Mouse (Mus musculus): ENCODE measurements around the gene Sfxn3.
"Not testable (repeated sequence)": the region's sequence is repeated elsewhere in the genome, so short reads cannot be mapped to it uniquely, and the experiment has no call there.

Gene Sfxn3

DNA sequence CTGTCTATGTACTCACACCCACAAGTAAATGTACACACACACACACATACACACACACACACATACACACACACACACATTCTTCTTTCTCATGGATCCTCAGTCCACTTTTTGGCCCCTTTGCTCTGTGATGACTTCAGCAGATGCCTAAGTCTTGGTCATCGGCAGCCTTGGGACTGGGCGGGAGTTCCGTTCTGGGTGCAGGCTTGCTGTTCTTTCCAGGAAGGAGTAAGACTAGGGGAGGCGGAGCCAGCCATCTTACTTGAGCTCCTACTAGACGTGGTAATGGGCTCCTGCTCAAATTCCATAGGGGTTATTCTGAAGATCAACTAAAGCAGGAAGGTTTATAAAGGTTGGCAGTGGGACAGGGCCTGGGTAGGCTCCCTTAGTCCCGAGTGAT lies 27.0 kb upstream of the Sfxn3 start:
- DNase-seq = no peak

DNA sequence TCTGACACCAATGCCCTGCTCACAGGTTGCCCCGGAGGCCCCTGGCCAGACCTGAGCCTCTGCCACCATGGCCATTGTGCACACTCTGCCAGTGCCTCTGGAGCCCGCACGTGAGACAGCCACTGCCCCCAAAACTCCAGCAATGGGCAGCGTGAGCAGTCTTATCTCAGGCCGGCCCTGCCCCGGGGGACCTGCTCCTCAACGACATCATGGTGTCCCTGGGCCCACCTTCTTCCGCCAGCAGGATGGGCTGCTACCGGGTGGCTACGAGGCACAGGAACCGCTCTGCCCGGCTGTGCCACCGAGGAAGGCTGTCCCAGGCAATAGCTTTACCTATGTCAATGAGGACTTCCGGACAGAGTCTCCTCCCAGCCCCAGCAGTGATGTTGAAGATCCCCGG lies 25.9 kb upstream of the Sfxn3 start:
- no peak for DNase-seq

DNA sequence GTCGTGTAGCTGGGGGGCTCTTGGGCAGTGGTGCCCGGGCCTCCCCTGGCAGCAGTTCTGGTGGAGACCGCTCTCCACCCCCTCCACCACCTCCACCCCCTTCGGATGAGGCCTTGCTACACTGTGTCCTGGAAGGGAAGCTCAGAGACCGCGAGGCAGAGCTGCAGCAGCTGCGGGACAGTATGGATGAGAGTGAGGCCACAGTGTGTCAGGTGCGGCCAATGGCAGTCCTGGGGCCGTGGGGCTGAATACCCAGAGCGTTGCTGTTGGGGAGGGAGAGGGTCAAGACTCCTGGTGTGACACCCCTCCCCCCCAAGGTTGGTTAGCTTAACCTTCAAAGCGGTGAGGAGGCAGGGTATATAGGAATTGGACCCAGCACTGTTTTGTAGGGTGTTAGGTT lies 23.3 kb upstream of the Sfxn3 start:
- no peak for DNase-seq

DNA sequence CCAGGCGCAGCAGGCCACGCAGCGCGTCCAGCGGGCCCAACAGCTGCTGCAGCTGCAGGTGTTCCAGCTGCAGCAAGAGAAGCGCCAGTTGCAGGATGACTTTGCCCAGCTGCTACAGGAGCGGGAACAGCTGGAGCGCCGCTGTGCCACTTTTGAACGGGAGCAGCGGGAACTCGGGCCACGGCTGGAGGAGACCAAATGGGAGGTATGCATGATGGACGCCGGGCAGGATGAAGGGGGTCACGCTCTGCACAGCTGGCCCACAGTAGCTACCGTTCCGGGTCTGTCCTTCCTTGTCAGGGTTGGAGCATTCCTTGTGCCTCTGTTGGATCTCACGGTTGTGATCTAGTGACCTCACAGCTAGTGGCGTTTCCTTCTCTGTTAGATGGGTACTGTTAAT lies 22.5 kb upstream of the Sfxn3 start:
- no peak for DNase-seq

DNA sequence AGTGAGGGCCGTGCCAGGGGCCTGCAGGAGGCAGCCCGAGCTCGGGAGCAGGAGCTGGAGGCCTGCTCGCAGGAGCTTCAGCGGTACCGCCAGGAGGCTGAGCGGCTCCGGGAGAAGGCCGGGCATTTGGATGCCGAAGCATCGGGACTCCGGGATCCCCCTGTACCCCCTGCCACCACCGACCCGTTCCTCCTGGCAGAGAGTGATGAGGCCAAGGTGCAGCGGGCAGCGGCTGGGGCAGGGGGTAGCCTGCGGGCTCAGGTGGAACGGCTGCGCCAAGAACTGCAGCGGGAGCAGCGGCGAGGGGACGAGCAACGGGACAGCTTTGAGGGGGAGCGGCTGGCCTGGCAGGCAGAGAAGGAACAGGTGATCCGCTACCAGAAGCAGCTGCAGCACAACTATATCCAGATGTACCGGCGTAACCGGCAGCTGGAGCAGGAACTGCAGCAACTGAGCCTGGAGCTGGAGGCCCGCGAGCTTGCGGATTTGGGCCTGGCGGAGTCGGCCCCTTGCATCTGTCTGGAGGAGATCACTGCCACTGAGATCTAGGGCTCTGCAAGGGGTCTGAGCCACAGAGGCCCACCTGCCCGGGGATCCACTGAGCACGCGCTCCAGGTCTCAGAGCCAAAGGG lies 21.2 kb upstream of the Sfxn3 start:
- DNase-seq = no peak

DNA sequence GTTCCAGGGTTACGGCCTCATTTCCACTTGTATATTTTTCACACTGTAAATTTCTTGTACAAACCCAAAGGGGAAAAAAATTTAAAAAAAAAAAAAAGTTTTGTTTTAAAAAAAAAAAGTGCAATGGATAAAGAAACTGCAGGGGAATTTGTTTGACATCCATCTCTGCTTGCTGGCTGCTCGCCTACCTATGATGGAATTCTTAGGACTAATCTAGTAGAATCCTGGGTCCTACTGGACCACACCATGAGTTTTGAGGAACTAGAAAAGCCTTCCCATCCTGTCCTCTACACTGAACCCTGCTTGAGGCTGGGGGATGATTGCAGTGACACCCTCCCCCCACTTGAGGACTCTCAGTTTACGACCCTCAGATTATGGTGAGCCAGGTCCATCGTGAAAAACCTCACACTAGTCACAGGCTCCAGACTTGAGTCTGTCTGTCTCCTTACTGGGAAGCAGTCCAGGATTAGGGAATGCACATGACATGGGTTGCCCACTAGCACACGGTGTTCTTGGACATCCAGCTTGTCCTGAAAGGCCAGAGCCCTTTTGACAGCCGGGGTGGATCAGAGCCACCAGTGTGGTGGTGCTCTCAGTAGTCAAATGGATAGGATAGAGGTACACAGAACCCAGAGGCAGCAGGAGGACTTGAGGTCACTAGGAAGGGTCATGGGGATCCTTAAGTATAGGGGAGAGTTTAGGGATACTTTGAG lies 20.2 kb upstream of the Sfxn3 start:
- no peak for DNase-seq

DNA sequence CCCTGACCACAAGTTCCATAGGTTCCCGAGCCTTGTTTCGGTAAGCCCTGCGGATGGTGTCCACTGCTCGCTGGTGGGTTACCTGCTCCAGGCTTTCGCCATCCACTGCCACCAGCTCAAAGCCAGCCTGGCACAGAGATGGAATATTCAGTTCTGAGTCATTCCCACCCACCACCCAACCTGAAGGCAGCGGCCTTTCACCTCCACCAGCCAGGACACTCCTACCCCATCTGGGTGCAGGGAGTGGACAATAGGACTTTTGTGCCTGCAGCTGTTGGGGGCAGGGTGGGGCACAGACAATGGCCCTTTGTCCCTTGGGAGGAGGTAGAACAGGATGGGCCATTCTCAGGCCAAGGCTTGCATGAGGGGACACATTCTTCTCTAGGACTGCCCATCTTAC lies 19.5 kb upstream of the Sfxn3 start:
- DNase-seq = no peak

DNA sequence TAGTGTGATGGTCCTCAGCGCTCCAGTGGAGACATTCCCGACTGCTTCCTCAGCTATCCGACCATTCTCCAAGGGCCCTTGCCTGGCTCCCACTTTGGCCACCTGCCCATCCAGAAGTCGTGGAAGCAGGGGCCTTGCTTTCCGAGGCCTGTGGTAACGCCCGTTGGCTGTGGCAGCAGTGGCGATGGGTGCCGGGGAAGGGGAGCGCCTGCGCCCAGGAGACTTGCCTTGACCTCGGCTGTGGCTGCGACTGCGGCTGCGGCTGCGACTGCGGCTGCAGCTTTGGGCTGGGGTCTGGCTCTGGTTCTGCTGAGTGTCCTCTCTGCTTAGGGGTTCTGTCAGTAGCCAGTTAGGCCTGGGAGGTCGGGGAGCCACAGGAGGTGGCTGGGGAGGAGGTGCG lies 18.6 kb upstream of the Sfxn3 start:
- DNase-seq = no peak

DNA sequence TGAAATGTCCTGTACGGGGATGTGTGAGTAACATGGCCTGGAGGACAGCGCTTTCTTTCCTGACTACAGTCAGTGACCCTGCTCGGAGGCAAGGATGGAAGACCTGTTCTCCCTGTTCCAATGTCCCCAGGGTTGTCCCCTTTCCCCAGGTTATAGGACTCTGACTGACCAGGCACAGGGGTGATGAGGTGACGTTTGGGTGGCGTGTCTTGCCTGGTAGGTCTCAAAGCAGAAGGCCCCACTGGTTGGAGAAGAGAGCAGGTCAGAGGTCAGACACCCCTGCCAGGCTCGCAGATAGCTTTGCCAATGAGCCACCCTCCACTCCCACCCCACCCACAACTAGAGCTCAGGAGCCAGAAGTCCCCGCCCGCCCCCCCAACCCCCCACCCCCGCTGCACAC lies 17.7 kb upstream of the Sfxn3 start:
- no peak for DNase-seq

DNA sequence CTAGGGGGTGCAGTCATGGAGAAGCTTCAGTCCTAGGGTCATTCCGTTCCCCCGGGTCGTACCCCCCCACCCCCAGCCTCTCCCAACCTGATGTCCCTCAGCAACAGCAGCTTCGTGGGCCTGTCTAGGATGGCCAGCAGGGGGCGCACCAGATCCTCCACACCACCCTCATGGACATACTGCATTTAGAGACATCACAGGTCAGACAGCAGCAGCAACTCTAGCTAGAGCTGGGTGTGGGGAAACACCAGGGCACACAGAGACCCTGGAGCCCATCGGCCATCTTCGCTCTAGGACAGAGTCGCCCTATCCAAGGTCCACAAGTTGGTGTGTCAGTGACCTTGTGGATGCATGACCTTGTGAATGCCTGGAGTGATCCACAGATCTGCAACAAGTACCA lies 17.2 kb upstream of the Sfxn3 start:
- no peak for DNase-seq

DNA sequence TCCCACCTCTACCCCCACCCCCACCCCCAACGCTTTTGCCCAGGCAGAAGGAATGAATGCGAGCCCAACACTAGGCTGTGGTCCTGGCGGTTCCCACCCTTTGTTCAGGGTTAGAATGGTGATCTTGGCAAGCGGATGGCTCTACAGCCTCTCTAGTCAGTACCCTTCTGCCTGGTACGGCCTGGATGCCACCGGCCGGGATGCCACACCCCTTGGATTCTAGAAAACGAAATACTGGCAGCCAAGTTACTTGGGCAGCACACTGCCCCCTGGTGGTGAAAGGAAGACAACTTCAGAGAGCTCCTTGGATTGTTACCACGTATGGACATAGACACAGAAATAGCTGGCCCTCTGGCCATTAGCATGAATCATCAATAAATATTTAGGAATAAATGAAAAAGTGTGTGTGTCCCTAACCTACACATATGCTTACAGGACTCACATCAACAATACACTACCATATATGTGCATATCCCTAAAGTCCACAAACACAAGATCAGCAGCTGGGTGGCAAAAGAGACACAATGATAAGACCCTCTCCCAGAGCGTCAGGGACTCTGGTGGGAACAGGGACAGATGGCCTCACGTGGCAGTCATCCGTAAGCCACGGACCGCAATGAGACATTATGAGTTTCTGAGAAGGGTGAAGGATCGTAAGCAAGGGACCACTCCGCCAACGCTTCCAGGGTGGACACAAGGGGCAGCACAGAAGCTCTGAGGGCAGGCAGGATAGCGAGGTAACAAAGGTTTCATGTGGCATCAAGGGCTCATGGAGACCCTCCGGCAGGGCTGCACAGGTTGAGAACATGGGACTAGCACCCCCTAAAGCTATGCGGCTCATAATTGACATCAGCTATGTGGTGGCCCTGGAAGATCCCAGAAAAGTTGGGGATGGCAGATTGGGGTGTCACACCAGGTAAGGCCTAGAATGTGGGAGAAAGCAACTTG lies 16.3 kb upstream of the Sfxn3 start:
- peak; percentile 67 for DNase-seq

DNA sequence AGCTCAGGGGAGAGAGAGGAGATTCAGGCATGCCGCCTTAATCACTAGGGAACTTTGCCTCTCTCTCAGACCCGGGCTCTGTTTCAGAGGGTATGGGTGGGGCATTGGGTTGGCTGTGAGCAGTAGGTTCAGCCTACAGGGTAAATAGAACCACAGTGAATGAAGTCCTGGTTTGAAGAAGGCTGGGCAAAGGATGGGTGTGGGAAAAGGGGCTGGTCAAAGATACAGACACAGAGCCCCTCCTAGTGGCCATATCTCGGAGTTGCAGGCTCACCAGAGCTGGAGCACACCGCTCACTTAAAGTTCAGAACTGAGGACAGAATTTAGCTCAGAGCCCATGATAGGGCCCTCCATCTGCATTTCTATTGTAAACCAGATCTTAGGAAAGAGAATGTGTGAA lies 15.5 kb upstream of the Sfxn3 start:
- DNase-seq = peak; percentile 66

DNA sequence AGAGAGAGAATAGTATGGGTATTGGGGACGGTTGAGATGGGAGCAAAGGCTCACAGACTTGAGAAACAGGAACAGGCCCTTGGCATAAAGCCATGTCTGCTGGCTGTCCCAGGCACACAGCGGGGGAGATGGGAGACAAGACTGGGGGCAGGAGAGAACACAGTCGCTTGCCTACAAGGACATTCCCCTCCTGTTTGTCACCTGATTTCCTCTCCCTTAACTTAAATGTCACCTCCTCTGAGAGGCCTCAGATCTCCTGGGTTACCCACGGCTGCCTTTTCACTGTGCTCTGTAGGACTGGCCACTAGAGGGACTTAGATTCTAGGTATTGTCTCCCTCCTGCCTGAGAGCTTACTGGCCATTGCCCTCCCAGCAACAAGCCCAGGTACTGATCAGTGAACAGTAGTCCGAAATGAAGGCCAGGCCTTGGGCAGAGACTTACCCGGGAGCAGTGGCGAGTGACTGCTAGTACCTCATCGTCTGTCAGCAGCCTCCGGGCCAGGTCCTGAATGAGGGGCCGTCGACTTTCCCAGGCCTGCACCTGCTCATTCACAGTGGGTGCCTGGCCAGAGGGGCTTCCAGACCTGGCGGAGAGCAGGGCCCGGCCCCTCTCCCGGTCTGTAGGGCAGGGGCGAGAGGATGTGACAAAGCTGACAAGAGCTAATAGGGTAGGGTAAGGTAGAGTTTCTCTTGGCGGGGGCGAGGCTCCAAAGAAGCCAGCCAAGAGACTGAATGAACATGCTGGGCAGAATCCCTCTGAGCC lies 14.6 kb upstream of the Sfxn3 start:
- DNase-seq = no peak

DNA sequence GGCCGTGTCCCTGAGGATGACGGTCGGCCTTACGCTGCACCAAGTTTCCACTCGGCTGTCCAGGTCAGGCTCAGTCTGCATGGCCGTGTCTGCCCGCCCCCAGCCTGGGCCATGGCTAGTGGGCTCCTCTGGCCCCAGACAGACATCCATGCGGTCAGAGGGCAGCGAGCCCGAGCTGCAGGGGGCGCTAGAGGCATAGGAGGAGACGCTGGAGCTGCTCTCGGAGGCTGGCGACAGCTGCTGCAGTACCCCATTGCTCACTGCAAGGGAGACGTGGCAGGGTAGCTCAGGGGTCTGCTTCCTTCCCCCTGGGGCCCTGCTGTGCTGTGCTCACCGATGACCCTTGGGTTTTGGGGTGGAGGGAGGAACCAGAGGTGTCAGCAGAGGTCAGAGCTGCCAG lies 10.4 kb upstream of the Sfxn3 start:
- no peak for DNase-seq

DNA sequence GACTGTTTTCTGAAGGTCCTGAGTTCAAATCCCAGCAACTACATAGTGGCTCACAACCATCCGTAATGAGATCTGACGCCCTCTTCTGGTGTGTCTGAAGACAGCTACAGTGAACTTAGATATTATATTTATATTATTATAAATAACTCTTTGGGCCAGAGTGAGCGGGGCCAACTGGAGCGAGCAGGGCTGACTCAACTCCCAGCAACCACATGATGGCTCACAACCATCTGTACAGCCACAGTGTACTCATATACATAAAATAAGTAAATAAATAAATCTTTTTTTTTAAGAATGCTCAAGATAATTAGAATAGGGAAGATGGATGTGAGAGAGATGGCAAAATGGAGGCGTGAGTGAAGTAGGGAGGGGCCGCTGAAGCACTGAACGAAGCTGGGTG lies 9.1 kb upstream of the Sfxn3 start:
- DNase-seq = not testable (repeated sequence)

DNA sequence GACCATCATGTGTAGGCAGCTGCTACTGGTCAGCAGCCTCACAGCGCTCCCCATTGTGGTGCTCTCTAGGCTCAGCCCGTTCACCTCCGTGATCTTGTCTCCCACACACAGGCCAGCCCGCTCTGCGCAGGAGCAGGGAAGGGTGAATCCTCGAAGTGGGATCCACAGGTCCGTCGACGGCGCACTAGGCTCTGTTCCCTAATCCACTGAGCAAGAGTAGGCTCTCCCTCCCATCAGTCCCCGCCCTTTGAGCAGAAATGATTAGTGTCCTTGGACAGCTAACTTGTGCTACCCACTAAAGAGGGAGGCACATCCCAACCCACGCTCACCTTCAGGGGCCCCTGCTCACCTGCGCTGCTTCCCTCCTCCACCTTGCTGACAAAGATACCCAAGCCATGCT lies 7.1 kb upstream of the Sfxn3 start:
- no peak for DNase-seq

DNA sequence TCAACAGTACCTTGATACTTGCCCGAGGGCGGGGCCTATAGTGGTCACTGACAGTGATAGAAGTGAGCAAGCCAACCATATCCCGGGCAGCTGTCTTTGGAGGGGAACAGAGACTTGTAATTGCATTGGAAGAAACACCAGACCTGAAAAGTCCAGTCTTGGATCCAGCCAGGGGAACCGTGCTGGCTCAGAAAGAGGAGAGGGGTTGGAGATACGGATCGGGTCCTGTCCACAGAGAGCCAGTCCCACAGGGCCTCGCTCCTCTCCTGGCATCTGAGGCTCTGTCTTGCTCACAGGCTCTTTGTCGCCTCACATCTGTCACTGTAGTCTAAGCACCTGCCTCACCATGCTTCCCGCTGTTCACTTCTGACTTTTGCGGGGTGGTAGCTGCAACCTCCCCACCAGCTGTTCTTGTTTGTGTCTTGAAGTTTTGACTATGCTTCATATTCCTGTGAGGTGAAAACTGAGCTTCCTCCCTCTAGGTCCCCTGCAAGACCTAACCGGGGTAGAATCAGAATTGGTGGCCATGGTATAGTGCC lies 2.8 kb upstream of the Sfxn3 start:
- DNase-seq = no peak

DNA sequence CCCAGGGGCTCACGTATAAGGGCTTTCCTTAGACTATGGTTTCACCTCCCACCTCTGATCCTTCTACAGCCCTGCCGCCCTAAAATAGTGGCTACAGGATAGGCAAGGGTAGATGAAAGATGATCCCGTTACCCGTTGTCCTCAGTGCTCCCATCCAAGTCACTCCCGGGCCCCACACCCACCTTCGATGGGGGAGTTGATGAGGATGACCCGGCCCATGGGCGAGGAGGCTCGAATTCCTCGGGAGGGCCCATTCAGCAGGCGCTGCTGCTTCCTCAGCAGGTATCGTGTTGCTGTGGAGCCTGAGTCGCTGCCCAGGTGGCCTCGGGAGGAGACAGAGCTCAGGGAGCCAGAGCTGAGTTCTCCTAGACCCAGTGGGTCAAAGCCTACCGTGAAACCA lies 2.1 kb upstream of the Sfxn3 start:
- no peak for DNase-seq

DNA sequence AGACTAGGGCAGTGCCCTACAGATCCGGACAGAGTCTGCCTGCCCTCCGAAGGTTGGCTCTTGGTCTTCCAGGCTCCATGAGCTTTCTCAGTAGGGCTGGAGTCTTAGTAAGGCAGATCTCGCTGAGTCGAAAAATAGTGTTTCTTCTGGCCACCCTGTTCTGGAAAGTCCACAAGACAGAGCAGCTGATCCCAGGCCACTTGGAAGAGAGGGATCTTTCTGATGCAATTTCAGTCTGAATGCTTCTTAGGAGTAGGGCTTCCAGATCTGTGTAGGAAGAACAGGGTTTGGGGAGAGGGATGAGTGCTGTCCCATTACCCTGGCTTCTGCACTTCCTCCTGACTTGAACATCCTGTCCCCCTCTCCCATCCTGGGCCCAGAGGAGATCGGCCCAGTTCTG lies 1.7 kb upstream of the Sfxn3 start, which contains the start of gene Pdzd7:
Gene Pdzd7 (minus strand): TSS at position 67 of the 400 bp plus-strand sequence.
- no peak for DNase-seq

DNA sequence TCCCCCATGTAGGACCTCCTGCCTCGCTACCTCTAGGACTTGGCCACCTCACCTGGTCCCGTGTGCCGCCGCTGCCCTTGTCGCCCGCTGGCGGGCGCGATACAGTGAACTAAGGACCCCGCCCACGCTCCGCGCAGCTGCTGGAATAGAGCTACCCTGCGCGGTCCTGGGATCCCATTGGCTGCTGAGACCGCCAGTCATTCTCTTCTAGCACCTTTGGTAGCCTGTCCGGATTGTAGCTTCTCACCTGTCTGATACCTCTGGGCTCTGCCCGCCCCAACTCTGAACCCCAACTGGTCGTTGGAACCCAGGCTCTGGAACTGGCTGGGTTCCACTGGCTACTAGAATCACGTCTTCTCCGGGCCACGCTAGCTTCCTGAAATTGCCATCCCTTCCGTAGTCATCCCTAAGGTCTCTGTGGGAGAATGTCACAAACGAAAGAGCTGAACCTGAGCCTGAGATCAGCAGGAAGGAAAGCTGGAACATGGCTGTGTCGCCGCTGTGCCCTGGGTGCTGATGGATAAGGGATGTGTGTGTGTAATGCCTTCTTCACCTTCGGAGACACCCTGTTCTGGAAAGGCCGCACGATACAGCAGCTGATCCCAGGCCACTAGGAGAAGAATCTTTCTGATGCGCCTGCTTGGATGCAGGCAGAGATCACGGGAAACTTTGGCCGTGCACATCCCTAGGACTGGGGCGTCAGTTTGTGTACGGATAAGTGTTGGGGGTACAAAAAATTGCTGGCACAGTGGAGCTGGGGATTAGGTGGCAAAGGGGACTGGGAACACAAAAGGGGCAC lies 581 bp upstream of the Sfxn3 start:
- DNase-seq = peak; percentile 80

DNA sequence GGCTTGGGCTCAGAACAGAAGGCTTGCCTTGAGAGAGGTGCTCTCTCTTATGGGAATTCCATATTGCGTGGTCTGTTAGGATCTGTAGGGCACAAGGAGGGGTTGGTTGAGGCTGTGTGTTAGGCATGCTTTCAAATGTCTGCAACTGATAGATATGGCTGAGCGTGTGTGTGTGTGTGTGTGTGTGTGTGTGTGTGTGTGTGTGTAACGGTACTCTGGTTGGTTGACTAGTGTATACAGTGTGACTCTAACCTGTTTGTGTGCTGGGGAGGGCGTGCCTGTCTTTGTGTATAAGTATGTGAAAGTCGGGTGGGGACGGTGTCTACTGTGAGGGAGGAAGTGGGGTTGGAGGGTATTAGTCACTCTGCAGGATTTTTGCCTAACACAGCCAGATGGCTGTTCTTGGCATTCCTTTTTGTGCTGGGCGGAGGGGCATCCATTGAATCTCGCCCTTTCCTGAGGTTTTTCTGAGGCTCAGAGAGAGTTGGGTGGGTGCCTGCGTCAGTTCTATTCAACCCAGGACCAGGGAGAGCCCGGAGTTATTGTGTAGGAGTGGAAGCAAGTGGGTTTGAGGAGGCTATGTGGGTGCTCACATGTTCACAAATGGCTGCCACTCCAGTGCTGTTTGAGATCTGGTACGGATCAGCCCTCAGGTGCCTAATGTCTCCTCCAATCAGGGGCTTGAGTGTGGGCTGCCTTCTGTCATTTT lies 786 bp downstream of the Sfxn3 start:
- peak; percentile 88 for DNase-seq

All from right cerebral cortex, postnatal 25 days (tissue).